Mouse (Mus musculus) adrenal gland, postnatal 10 days (tissue): Measurements from ENCODE around the gene Trhde. TPM values are rescaled to one million over a fixed set of nuclear protein-coding genes. Genes with fewer than 3 reads are reported as not detected.

Experiments used
- DNase-seq: peaks from one replicate; pipeline ENCODE4 v3.0.0; 2021; ENCODE audit warnings: mixed read lengths
- total RNA-seq, 2 experiments: library from RNA; stranded (reverse); gene quantifications; 2 replicates each; pipeline ENCODE4 v1.2.3; 2021

Gene Trhde
- total RNA-seq, 2 experiments from 2014 or later = 0.15 to 0.24 TPM

DNA sequence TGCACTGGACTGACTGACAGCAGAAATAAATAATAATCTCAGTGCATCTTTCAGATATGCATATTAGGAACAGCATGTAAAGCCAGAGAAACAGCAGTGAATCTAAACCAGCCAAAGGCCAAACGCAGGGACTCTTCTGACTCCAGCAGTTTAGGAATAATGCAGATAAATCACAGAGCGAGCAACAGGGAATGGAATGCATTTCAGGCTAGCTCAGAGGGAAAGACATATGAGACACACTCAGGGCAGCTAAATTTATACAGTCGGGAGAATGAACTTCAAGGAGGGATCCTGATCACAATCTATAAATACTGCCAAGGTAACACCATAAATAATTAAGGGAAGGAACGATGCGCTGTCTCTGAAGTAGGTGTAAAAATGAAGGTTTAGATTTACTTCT is 66.4 kb downstream of the Trhde start:
- no peak for DNase-seq

- no peak for DNase-seq
Observed at GRCm38 (mm10) chr10:114735111-114735510, 67.0 kb downstream of the Trhde start.

DNA sequence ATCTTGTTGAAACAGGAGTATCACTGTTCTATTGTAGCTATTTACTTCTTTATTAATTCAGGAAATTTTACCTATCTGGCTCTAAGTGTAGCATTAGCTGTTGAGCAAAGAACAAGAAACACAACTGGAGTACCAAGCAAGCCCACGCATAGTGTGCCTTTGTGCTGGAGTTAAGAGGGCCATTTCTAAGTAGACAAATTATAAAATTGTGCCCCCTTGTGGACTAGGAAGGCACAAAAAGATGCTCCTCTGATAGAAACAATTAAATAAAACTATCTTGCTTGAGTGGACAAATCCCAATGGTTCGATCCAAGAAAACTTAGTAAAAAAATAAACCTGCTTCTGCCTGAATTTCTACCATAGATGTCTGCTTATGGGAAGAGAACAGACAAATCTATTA is 76.5 kb downstream of the Trhde start:
- no peak for DNase-seq

- DNase-seq = no peak
Observed at GRCm38 (mm10) chr10:114701791-114702190, 100.3 kb downstream of the Trhde start.

DNA sequence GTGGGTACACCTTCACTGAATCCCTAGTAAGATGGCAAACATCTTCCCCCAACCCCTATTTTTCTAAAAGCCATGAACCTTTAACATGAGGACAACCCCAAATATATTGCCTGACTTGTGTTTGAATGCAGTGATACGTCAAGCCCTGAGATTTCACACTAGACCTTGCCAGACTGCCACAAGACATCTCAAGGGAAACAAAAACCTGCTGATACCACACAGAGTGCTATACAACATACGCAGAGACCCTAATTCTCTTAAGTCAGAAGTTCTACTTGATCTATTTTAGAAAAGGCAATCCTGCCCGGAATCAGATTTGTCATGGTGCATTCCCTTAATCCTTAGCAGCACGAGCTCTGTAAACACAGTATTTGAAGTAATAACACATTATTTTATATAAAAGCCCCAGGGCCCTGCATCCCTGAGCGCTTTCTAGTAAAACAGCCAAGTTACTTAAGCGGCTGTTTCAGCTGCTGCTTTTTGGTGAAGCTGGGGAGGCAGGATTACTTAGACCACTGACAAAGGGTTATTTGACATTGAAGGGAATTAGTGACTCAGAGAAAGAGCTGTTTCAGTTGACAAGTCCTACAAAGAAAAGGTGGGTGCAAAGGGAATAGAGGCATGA is 130.2 kb downstream of the Trhde start:
- DNase-seq = no peak

- DNase-seq = no peak
Observed at GRCm38 (mm10) chr10:114593046-114593445, 209.1 kb downstream of the Trhde start.

GRCm38 (mm10) chr10:114578926-114579325 is 223.2 kb downstream of the Trhde start:
- no peak for DNase-seq

DNA sequence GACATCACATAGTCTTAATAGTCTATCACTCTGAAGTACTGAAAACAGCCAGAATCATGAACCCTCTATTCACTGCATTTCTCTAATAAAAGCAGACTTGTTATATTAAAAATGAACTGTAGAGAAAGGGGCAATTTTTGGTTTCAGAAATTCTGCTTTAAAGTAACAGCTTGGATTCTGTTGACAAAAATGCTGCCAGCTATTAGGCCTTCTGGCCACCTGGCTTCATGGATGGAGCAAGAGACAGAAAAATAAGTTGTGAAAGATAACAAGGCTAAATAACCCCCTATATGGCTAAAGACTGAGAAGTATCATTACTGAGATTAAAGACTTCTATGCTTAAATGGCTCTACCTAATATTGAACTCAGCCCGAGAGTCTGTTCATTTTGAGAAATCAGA is 234.2 kb downstream of the Trhde start:
- no peak for DNase-seq

- DNase-seq = no peak
Observed at GRCm38 (mm10) chr10:114509186-114509585, 292.9 kb downstream of the Trhde start.

DNA sequence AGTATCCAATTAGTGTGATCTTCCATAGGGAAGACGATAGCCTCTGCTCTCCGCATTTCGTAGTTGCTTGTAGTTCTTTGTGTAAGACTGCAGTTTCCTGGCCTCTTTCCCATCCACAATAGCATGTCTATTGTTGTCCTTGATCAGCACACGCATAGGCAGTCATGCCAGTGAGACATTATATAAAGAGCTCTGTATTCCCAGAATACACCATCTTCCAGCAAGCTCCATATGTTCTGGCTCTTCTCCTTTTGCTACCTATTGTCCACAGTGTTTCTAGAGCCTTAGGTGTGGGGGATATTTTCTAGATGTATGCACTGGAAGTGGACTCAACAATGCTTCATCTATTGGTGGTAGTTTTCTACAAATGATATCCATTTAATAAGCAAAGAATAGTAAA is 313.3 kb downstream of the Trhde start:
- DNase-seq = no peak

DNA sequence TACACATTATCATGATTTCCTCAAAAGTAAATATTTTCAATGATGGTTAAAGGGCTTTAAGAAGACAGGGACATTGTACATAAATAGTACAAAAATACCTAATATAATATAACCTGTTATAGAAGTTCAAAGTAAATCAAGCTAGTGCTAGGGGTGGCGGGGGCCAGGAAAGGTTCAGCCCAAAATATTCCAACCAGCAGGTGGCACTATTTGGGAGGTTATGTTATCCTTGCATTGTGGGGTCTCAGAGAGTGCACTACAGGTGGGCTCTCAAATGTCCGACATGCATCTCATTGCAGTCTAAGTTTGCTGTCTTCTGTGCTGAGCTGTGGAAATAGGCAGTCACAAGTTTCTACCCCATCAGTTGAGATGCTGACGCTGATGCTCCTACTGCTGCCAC is 346.5 kb downstream of the Trhde start:
- peak; percentile 6 for DNase-seq

DNA sequence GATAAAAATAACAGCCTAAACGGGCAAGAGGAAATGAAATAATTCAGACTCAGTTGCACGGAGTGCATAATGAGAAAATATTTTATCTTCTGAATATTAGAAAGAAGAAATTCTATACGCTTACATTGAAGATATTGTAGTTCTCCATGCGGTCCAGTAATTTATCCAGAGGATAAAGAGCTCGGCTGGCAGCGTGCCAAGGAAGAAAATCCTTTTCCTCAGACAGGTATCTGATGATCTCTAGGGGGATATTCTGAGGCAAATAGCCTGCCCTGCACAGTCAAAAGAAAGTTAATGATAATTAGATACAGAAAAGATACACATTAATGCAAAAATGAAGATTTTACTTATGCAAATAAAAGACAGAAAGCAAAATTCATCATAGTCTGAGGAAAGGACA is 354.0 kb downstream of the Trhde start:
- DNase-seq = no peak

- DNase-seq = no peak
Observed at GRCm38 (mm10) chr10:114418956-114419530, 383.1 kb downstream of the Trhde start.

DNA sequence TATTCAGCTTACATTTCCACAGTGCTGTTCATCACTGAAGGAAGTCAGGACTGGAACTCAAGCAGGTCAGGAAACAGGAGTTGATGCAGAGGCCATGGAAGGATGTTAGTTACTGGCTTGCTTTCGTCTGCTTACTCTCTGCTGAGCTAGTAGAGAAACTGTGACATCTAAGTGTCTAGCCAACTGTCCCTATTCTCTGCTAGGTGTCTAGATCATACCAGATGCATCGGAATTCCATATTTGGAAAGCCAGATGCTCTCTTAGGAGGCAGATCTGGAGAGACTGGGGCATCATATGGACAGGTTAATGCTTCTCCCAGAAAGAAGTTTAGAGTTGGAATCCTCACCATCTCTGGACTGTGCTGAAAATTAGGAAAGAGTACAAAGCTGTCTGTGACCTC is 386.4 kb downstream of the Trhde start:
- DNase-seq = no peak

- DNase-seq = no peak
Observed at GRCm38 (mm10) chr10:114405260-114405659, 396.8 kb downstream of the Trhde start.

DNA sequence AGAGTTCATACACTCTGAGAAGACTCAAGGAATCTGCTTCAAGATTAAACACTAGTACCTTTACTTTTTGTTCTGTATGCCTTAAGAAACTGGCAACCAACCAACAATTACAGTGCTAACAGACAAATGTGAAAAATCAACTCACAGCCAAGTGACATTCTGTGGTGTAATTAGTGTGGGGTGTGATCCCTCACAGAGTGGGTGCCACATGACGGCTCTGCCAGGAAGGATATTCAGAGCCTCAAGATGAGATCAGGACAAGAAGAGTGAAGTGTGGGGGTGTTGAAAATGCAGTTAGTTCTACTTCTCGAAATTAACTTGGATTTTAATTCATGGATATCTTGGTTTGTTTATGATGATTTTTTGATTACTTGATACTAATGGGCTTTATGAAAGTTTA is 398.3 kb downstream of the Trhde start:
- DNase-seq = no peak

DNA sequence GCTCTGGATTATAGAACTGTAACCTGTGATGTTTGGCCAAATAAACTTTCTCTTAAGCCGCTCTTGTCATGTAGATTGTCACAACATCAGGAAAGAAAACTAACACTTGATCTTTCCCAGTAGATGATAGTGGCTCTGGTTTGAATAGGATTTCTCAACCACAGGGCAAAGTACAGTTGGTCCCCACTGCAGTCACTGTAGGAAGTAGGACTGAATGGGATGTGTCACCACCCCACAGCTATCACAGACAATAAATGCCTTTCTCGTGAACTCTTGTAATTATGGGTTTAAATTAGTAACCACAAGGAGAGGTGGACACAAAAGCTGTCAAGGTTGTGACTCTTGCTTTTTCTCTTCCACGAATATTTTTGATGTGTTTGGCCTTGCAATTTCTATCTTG is 431.3 kb downstream of the Trhde start:
- DNase-seq = no peak

- DNase-seq = no peak
Observed at GRCm38 (mm10) chr10:114363442-114363841, 438.7 kb downstream of the Trhde start.

- DNase-seq = no peak
Observed at GRCm38 (mm10) chr10:114362631-114363030, 439.5 kb downstream of the Trhde start.
